In genomic region chr5:65624340-65624739, GRCm38 (mm10) we compare ENCODE assay signal across 15 mouse cellular contexts.
"Had no signal": no experiment of that assay in that cellular context is flagged by ENCODE, and none has a peak within 500 bp of the region (broad histone marks: within the 10 kb centered on the region; RNA-seq: fewer than 3 reads in every experiment).

No protein-coding gene starts in this region.

- H3K27me3 ChIP-seq: lung, embryonic 15.5 days had no signal

- H3K9me3 ChIP-seq: lung, embryonic 15.5 days had no signal

- H3K4me1 ChIP-seq: lung, embryonic 15.5 days had no signal

- H3K4me3 ChIP-seq: left cerebral cortex, adult 2 months; lung, embryonic 15.5 days had no signal

- ATAC-seq: intestine, postnatal 0 days had no signal

- H3K4me2 ChIP-seq: lung, embryonic 15.5 days; midbrain, embryonic 11.5 days had no signal

- H3K9ac ChIP-seq: lung, embryonic 15.5 days had no signal

- DNase-seq: kidney, postnatal 10 days; layer of hippocampus, postnatal 36 days; lung, adult 18-20 months; lung, postnatal 10 days; lung, postnatal 4 days; midbrain, embryonic 14.5 days; right cerebral cortex, postnatal 4 days; thymus, adult 2 months; thymus, postnatal 14 days; thymus, postnatal 4 days had no signal

- H3K27ac ChIP-seq: left cerebral cortex, adult 2 months; lung, embryonic 15.5 days; stomach, postnatal 0 days had no signal
